Mouse (Mus musculus) kidney, embryonic 14.5 days (tissue): Measurements from ENCODE around the gene Mier2. TPM values are rescaled to one million over a fixed set of nuclear protein-coding genes. Genes with fewer than 3 reads are reported as not detected.

ENCODE experiments used
- ATAC-seq: fragments of 200-750 bp; cut with Nextera tagmentation; 2 replicates; pipeline ENCODE4 v1.8.0; 2017; ENCODE audit warnings: moderate number of reproducible peaks, mild to moderate bottlenecking, moderate TSS enrichment, moderate library complexity; ENCODE audit not compliant: low FRiP score, low TSS enrichment
- H3K27ac ChIP-seq: fragments of 300-500 bp; sonication (generic); 2 replicates; pipeline ENCODE4 v1.5.1; 2014; ENCODE audit warnings: low read depth, mild to moderate bottlenecking, low read length, moderate library complexity, mixed read lengths
- H3K27me3 ChIP-seq: fragments of 300-500 bp; sonication (generic); 2 replicates; pipeline ENCODE4 v1.6.1; 2014; ENCODE audit warnings: mild to moderate bottlenecking, low read length; ENCODE audit not compliant: control insufficient read depth, insufficient read depth
- H3K36me3 ChIP-seq: fragments of 300-500 bp; sonication (generic); 2 replicates; pipeline ENCODE4 v1.6.1; 2014; ENCODE audit warnings: low read length, mixed read lengths; ENCODE audit not compliant: control insufficient read depth, insufficient read depth
- H3K4me1 ChIP-seq: fragments of 300-500 bp; sonication (generic); 2 replicates; pipeline ENCODE4 v1.6.1; 2014; ENCODE audit warnings: low read length, mixed read lengths; ENCODE audit not compliant: control insufficient read depth, insufficient read depth
- H3K4me2 ChIP-seq: fragments of 300-500 bp; sonication (generic); replicated peaks from 2 replicates; pipeline ENCODE4 v1.6.1; 2014; ENCODE audit warnings: low read depth, mild to moderate bottlenecking, low read length
- H3K4me3 ChIP-seq: fragments of 300-500 bp; sonication (generic); 2 replicates; pipeline ENCODE4 v1.5.1; 2014; ENCODE audit warnings: mild to moderate bottlenecking, low read length
- H3K9ac ChIP-seq: fragments of 300-500 bp; sonication (generic); 2 replicates; pipeline ENCODE4 v1.6.1; 2014; ENCODE audit warnings: low read depth, mild to moderate bottlenecking, low read length, moderate library complexity
- H3K9me3 ChIP-seq: fragments of 300-500 bp; sonication (generic); 2 replicates; pipeline ENCODE4 v1.6.1; 2016; ENCODE audit warnings: low read length; ENCODE audit not compliant: control insufficient read depth
- WGBS: fragments of 180-500 bp; shearing (Covaris S2); extraction: QIAGEN DNeasy Blood & Tissue Kit; methylation state at CpG from one replicate; pipeline ENCODE4 v1.1.7; 2014; 5-methylcytosine and 5-hydroxymethylcytosine counted together
- polyA plus RNA-seq: library from polyadenylated mRNA; unstranded; fragments of >200 nt; fragmentation: Nextera tagmentation; extraction: Ambion mirVana; gene quantifications from 2 replicates; pipeline ENCODE4 v1.2.1, GENCODE M21; 2014

Gene Mier2
- polyA plus RNA-seq, 1 experiment from 2014 or later, result 47.4 TPM

DNA sequence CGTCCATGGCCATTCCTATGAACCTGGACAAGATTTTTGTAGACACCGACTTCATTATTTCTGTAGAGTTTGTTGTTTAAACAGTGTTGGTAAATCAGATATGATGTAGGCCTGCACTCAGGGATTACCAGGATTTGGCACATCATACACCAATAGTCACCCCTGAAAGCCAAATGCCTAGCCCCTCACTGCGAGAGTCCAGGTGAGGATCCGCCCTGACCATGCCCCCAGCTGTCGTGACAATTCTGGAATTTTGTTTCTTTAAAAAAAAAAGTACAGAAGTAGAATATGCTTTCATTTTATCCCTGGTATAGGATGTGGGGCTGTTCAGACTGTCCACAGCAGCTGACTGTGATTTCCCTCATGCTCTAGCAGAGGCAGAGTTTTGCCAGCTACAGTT is 14.9 kb upstream of the Mier2 start:
- H3K36me3 ChIP-seq, result no peaks in the 10 kb centered on the region
- no peaks in the 10 kb centered on the region for H3K27me3 ChIP-seq
- 92% methylated on average over 5 of the region's 5 CpGs for WGBS
- no peak overlapping the region for H3K9ac ChIP-seq
- no peak for ATAC-seq
- H3K9me3 ChIP-seq, result no peaks in the 10 kb centered on the region
- no peak overlapping the region for H3K4me2 ChIP-seq
- no peaks in the 10 kb centered on the region for H3K4me1 ChIP-seq
- no peak overlapping the region for H3K4me3 ChIP-seq
- H3K27ac ChIP-seq, result no peak overlapping the region

GRCm38 (mm10) chr10:79559716-79560115 is 4.7 kb upstream of the Mier2 start:
- no peak overlapping the region for H3K4me3 ChIP-seq
- no peaks in the 10 kb centered on the region for H3K9me3 ChIP-seq
- no peaks in the 10 kb centered on the region for H3K4me1 ChIP-seq
- H3K27me3 ChIP-seq, result no peaks in the 10 kb centered on the region
- H3K9ac ChIP-seq, result no peak overlapping the region
- no peak overlapping the region for H3K4me2 ChIP-seq
- 89% methylated on average over 2 of the region's 2 CpGs for WGBS
- no peaks in the 10 kb centered on the region for H3K36me3 ChIP-seq
- no peak for ATAC-seq
- H3K27ac ChIP-seq, result no peak overlapping the region

- peaks cover 9% of the 10 kb centered on the region; the same call in 1 of the 2 replicates for H3K4me1 ChIP-seq
- H3K9me3 ChIP-seq, result no peaks in the 10 kb centered on the region
- no peak overlapping the region for H3K27ac ChIP-seq
- no peaks in the 10 kb centered on the region for H3K27me3 ChIP-seq
- no peak for ATAC-seq
- H3K4me2 ChIP-seq, result no peak overlapping the region
- H3K36me3 ChIP-seq, result no peaks in the 10 kb centered on the region
- H3K9ac ChIP-seq, result no peak overlapping the region
- 91% methylated on average over 5 of the region's 5 CpGs for WGBS
- no peak overlapping the region for H3K4me3 ChIP-seq
Observed at GRCm38 (mm10) chr10:79557496-79557895, 2.5 kb upstream of the Mier2 start.

DNA sequence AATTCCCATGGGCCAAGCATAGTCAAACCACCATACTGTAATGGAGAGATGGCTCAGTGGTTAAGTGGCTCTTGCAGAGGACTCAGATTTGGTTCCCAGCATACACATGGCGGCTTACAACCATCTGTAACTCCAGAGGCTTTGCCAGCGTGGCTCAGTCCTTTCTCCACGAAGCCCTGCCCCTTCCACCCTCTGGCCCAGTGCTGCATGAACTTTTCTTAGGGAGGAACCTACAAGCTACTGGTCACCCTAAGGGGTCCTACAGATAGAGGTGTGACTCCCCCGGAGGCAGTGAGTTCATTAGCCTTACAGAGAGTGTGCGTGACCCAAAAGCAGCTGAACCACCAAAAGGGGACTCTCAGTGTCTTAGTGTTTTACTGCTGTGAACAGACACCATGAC is 2.0 kb upstream of the Mier2 start:
- no peak overlapping the region for H3K4me2 ChIP-seq
- 86% methylated on average over 5 of the region's 5 CpGs for WGBS
- no peak overlapping the region for H3K4me3 ChIP-seq
- peaks cover 14% of the 10 kb centered on the region; the same call in 1 of the 2 replicates for H3K4me1 ChIP-seq
- no peak for ATAC-seq
- no peaks in the 10 kb centered on the region for H3K27me3 ChIP-seq
- H3K27ac ChIP-seq, result no peak overlapping the region
- H3K9me3 ChIP-seq, result no peaks in the 10 kb centered on the region
- no peak overlapping the region for H3K9ac ChIP-seq
- H3K36me3 ChIP-seq, result no peaks in the 10 kb centered on the region

DNA sequence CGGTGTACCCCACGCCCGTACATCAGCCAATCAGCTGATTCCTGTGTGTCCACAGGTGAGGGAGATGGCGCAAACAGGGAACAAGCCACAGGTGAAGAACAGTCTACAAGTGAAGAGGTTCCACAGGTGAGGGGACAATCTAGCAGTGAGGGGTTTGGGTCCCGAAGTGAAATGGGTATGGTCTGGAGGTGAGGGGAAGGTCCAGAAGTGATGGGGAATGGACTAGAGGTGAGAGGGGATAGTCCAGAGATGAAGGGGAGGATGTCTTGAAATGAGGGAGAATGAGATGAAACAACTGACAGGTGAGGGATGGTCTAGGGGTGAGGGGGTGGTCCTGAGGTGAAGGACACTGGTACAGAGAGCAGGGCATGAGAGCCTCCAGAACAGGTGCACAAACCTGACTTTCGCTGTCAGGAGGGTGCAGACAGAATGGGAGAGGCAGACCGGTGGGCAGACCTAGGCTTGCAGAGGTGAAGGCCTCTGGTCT is 282 bp upstream of the Mier2 start:
- Histone ChIP-seq H3K36me3 (peaks cover 3% of the 10 kb centered on the region), H3K4me1 (peaks cover 15% of the 10 kb centered on the region; the same call in 1 of the 2 replicates), H3K27me3 (no peaks in the 10 kb centered on the region), H3K9ac (peak overlapping the region; percentile 96), H3K27ac (no peak overlapping the region), H3K4me3 (peak overlapping the region; percentile 98), H3K4me2 (peak overlapping the region; percentile 81), H3K9me3 (no peaks in the 10 kb centered on the region)
- 28% methylated on average over 7 of the region's 7 CpGs for WGBS
- peak; percentile 38 for ATAC-seq

DNA sequence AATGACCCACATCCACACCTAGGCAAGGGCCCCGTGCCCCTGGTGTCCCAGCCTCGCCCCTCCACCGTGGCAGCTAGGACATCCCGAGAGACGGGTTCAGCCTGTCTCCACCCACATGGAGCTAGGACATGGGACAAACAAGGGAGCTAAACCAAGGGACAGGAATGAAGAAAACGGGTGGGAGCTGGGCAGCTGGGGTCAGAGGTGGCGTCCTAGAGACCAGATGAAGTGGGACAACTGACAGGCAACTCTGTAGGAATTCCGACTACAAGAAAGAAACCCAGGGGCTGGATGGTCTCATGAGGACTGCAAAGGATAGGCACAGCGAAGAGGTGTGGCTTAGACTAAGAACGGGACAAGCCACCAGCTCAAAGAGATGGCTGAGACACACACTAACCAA is 1.3 kb downstream of the Mier2 start:
- Histone ChIP-seq H3K9me3 (no peaks in the 10 kb centered on the region), H3K9ac (peak overlapping the region; percentile 96; the same call in 1 of the 2 replicates), H3K4me2 (peak overlapping the region; percentile 81), H3K36me3 (peaks cover 19% of the 10 kb centered on the region), H3K4me3 (peak overlapping the region; percentile 98), H3K27me3 (no peaks in the 10 kb centered on the region), H3K27ac (no peak overlapping the region), H3K4me1 (peaks cover 15% of the 10 kb centered on the region; the same call in 1 of the 2 replicates)
- 23% methylated on average over 10 of the region's 10 CpGs for WGBS
- ATAC-seq, result no peak

DNA sequence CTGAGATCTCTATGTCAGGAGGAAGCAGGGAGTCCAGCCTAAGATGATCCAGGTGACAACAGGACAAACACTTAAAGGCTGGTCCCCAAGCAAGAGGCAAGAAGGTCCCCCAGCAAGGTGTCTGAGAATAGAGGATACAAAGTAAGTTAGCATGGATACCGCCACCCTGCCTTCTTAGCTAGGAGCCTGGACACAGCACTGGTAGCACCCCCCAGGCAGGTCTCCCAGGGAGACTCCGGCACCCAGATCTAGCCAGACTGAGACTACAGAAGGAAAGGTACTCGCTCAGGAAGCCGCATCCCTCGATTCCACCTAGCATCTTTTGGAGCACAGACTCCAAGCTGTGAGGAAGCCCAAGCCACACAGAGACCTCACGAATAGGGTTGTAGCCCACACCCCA is 1.8 kb downstream of the Mier2 start:
- no peak for ATAC-seq
- H3K27me3 ChIP-seq, result no peaks in the 10 kb centered on the region
- peak overlapping the region; percentile 81; the same call in 1 of the 2 replicates for H3K4me2 ChIP-seq
- H3K27ac ChIP-seq, result no peak overlapping the region
- no peak overlapping the region; the same call in 1 of the 2 replicates for H3K9ac ChIP-seq
- 82% methylated on average over 6 of the region's 6 CpGs for WGBS
- H3K36me3 ChIP-seq, result peaks cover 24% of the 10 kb centered on the region
- H3K4me1 ChIP-seq, result peaks cover 15% of the 10 kb centered on the region; the same call in 1 of the 2 replicates
- H3K4me3 ChIP-seq, result peak overlapping the region; percentile 98; the same call in 1 of the 2 replicates
- no peaks in the 10 kb centered on the region for H3K9me3 ChIP-seq

- no peak overlapping the region for H3K4me2 ChIP-seq
- 86% methylated on average over 8 of the region's 8 CpGs for WGBS
- H3K4me1 ChIP-seq, result peaks cover 15% of the 10 kb centered on the region; the same call in 1 of the 2 replicates
- no peaks in the 10 kb centered on the region for H3K27me3 ChIP-seq
- H3K4me3 ChIP-seq, result no peak overlapping the region
- no peak overlapping the region for H3K9ac ChIP-seq
- H3K9me3 ChIP-seq, result no peaks in the 10 kb centered on the region
- no peak overlapping the region for H3K27ac ChIP-seq
- peaks cover 31% of the 10 kb centered on the region for H3K36me3 ChIP-seq
- ATAC-seq, result no peak
Observed at GRCm38 (mm10) chr10:79552531-79552930, 2.5 kb downstream of the Mier2 start.

DNA sequence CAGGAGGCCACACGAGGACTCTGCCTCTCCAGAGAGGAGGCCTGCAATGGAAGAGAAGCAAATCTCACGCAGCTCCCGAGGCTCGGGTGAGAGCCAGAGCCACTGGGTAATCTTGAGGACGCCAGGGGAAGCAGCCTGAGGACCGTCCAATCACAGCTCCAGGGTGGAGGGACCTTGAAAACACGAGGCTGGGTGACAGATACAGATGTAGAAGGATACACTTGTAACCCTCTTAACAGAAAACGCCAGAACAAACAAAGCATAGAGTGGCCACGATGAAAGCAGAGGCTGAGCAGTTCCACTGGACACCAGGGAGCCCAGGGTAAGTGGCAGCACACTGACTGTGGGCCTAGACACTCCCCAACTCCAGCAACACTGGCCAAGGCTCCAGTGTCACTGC is 4.6 kb downstream of the Mier2 start:
- Histone ChIP-seq H3K4me2 (no peak overlapping the region), H3K36me3 (peaks cover 52% of the 10 kb centered on the region), H3K9ac (no peak overlapping the region), H3K4me3 (no peak overlapping the region), H3K27ac (no peak overlapping the region), H3K4me1 (peaks cover 15% of the 10 kb centered on the region; the same call in 1 of the 2 replicates), H3K27me3 (no peaks in the 10 kb centered on the region), H3K9me3 (no peaks in the 10 kb centered on the region)
- no peak for ATAC-seq
- WGBS, result 89% methylated on average over 9 of the region's 9 CpGs
